Mouse (Mus musculus) activated CD4-positive, CD25-positive, alpha-beta regulatory T cell, adult 4 months (primary cell): ENCODE measurements around the gene Palm2. TPM values are rescaled to one million over a fixed set of nuclear protein-coding genes. Genes with fewer than 3 reads are reported as not detected.

Experiments used
- ATAC-seq: one replicate; pipeline ENCODE4 v1.8.0; 2017
- polyA plus RNA-seq, 2 experiments: library from polyadenylated mRNA; unstranded; fragments of 100-300 nt; shearing (Covaris generic); gene quantifications; one replicate each; pipeline ENCODE4 v1.2.1; 2017

Gene Palm2
- polyA plus RNA-seq, 2 experiments from 2014 or later, result not detected

DNA sequence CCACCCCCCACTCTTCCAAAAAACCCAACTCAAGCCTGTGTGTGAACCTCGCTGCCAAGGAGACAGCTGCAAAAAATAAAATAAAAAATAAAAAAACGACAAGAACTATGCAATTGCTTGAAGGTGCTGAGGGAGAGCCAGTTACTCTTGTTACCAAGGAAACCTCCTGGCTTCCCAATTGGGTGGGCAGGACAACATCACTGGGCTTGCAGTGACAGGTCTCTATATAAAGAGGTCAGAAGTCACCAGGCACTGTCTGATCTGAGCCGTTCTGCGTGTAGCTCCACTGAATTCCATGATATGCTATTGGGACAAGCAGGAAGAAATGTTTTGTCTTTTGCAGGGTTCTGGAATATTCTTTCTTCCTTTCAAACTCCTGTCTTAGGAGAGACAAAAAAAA lies 282.7 kb downstream of the Palm2 start:
- ATAC-seq, result no peak

DNA sequence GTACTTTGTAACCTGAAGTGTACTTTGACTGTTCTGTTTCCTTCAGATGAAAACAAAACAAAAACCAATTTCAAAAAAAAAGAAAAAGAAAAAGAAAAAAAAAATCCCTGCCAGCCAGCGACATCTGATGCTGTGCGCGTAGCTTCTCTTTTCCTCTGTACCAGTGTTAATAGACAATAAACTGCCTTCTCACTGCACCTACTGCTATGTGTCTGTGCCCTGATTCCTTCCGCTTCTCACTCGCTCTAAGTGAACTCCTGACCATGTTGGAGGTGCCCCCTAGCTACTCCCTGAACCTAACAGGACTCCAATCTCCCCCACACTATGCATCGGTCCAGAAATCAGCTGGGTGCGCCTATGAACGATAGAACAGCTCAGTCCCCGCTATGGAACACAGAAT lies 283.3 kb downstream of the Palm2 start, which contains the start of gene Akap2:
Gene Akap2, plus strand, starts transcription at position 304 of the 400 bp plus-strand sequence.
- ATAC-seq, result no peak

DNA sequence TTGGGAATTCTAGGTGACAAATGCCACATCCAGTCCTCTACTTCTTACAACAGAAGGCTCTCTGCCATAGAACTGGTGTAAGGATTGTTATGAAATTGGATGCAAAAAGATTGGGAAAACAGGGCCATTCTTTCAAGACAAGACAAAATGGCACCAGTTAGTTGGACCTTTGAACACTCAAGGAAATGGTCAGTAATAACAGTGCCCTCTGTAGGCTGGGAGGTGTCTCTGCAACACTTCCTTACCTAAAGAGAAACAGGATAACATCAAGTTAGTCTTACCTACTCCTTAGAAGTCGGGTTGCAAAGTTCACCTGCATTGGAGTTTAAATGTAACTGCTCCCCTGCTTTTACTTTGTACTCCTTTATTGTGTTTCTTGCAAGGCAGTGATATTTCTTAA lies 285.3 kb downstream of the Palm2 start:
- ATAC-seq, result no peak

- no peak for ATAC-seq
Observed at GRCm38 (mm10) chr4:57720869-57721361, 286.9 kb downstream of the Palm2 start.

GRCm38 (mm10) chr4:57722296-57722695 lies 288.2 kb downstream of the Palm2 start:
- ATAC-seq, result no peak

- ATAC-seq, result no peak
Observed at GRCm38 (mm10) chr4:57723659-57724058, 289.6 kb downstream of the Palm2 start.

DNA sequence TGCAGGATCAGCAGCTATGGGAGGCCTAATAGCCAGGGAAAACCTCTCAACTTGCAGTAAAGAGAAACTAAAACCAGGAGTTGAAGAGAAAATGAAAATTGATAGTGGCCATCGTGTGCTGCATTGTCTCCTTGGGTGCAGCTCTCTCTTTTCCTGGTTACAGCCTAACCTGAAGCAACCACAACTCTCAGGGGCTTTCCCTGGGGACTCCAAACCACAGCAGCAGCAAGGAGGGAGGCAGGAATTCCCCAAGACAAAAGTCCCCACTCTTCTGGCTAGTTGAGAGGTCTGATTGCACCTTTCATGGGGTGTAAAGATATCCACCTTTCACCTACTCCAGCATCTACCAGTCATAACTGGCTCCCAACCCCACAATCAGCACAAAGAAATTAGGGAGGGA lies 291.5 kb downstream of the Palm2 start:
- ATAC-seq, result peak; percentile 47

GRCm38 (mm10) chr4:57728611-57729183 lies 294.6 kb downstream of the Palm2 start:
- ATAC-seq, result no peak

- no peak for ATAC-seq
Observed at GRCm38 (mm10) chr4:57730047-57730446, 296.0 kb downstream of the Palm2 start.

- peak; percentile 82 for ATAC-seq
Observed at GRCm38 (mm10) chr4:57730801-57731598, 297.0 kb downstream of the Palm2 start.

DNA sequence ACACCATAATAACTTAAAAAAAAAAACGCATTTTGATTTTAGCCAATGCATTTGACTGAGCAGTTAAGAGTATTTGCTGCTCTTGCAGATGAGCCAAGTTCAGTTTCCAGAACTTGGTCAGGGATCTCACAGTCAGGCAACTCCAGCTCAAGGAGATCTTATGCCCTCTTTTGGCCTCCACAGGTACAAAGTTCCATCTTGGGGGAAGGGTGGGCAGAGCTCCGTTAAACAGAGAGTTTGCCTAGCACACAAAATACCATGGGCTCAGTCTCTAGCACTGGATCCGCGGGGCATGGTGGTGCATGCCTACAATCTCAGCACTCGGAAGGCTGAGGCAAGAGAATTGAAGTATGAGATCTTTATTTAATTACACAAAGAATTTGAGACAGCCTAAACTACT lies 298.3 kb downstream of the Palm2 start:
- no peak for ATAC-seq

DNA sequence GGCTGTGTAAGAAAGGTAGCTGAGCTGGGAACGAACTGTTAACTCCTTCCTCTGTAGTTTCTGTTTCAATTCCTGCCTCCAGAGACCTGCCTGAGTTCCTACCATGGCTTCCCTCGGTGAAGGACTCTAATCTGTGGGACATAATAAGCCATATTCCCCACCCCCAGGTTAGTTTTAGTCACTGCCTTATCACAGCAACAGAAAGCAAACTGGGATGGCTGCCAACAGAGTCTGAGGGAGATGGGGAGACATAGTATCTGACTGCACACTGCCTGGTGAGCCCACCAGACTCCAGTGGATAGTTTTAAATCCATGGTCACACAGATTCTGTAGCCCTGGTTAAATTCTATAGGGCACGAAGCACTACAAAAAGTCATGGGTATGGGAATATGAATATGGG lies 299.4 kb downstream of the Palm2 start:
- ATAC-seq, result no peak

- no peak for ATAC-seq
Observed at GRCm38 (mm10) chr4:57735426-57735825, 301.4 kb downstream of the Palm2 start.

GRCm38 (mm10) chr4:57738856-57739552 lies 305.0 kb downstream of the Palm2 start:
- ATAC-seq, result no peak

- no peak for ATAC-seq
Observed at GRCm38 (mm10) chr4:57743325-57743929, 309.4 kb downstream of the Palm2 start.

DNA sequence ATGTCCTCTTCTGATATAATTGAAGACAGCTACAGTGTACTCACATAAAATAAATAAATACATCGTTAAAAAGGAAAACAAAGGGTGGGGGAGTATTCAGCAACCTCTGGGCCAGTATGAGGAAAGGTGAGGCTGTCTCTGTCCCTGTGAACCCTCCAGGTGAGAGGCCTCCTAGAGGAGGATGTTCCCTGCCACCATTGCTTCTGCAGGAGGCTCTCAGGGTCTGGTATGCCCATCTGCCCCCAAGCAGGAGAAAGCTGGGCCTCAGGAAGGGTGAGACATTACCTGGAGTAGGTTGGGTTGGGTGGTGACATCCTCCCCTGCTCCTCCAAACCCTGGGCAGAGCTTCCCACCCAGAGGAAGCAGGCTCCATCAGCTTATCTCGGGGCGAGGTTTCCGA lies 316.6 kb downstream of the Palm2 start:
- no peak for ATAC-seq

DNA sequence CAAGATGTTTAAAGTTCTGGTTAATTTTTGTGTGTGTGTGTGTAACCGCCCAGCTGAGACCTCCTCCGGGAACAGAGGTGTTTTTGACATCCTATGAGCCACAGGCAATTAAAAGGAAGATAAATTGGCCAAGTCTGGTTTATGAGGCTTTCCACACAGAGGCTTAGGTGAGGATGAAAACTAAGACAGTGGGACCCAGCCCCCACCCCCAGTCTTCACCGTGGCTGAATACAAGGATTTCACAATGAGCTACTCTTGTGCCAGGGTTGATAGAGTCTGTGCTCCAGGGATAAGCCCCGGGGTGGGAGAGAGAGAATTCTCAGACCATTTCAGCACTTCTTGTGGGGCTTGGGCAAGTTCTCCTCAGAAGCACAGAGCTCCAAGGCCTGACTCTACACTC lies 317.0 kb downstream of the Palm2 start:
- ATAC-seq, result no peak

DNA sequence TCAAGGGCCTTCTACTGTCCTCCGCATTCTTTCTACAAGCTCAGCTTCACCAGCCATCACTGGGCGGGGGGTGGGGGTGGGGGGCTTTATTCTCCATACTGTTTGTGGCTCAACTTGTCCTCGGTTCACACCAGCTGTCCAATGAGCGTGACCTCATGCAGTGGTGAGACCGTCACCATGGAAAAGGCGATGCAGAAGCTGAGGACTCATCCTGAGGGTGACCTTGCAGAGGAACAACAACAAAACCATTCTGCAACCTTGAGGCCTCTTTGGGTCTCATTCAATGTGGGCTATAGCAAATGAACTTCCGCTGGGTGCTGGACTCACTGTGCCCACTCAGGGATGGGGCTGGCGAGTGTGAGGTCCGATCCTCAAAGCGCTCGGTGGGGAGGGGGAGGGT lies 317.5 kb downstream of the Palm2 start:
- no peak for ATAC-seq

DNA sequence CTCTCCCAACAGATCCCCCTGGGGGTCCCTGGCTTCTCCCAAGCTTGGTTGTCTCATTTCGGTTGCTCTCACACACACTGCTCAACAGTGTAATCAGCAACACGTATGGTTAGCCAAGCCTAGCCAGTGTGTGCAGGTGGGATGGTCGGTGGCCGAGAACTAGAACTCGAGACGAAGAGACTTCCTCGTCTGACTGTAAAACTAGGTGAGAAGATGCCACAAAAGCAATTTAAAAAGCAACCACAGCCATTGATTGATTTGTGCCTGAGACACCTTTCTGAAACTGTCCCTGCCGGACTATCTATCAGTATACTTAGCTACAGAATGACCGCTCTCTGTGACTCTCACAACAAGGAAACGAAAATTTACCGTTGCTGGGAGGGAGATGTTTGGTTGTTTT lies 321.0 kb downstream of the Palm2 start:
- ATAC-seq, result no peak

- ATAC-seq, result no peak
Observed at GRCm38 (mm10) chr4:57757997-57758396, 323.9 kb downstream of the Palm2 start.
